Mouse (Mus musculus) adrenal gland, postnatal 0 days (tissue): ENCODE data around the gene Etnppl. TPM values are rescaled to one million over a fixed set of nuclear protein-coding genes. Genes with fewer than 3 reads are reported as not detected.

Source experiments
- polyA plus RNA-seq: library from polyadenylated mRNA; unstranded; fragments of >200 nt; fragmentation: Nextera tagmentation; extraction: Ambion mirVana; gene quantifications from 2 replicates; pipeline ENCODE4 v1.2.1, GENCODE M21; 2015

Etnppl gene
- polyA plus RNA-seq = 1.1 and 1.4 TPM in 2 replicates

DNA sequence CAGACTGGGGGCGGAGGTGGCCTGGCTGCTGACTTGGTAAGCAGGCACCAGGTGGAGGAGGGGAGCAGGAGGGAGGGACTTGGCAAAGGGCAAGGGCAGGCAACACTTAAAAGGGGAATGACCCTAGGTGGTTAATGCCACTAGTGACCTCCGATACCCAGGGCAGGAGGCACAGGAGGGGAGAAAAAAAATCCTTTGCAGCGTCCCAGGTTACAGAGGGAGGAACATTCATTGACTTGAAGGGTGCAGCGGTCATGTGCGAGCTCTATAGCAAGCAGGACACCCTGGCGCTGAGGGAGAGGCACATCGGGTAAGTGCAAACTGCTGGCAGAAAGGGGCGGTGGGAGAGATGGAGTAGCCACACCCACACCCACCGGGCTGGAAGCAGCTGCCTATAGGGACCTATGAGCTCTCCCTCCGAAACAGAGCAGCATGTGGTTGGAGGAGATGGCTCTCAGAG, at the start of gene Etnppl:
TSS of gene Etnppl (plus strand) at position 10 of the 460 bp plus-strand sequence.

Other genes starting within 250 kb of the Etnppl start
- gene Ostc, start 92.0 kb downstream of the Etnppl start, polyA plus RNA-seq = 322 and 343 TPM in 2 replicates
- gene Rpl34, start 113.0 kb downstream of the Etnppl start, polyA plus RNA-seq = 1,170 and 2,160 TPM in 2 replicates